Mouse (Mus musculus): ENCODE measurements around the gene Kirrel.

- TF ChIP-seq MYOG (IDR thresholded peaks at IDR 0.05; ENCODE audit: control insufficient read depth in 1 of 3, insufficient read depth in 1 of 3, insufficient read length in 2 of 3, low read depth in 2 of 3) (no peak), POLR2AphosphoS2 (IDR thresholded peaks at IDR 0.05; ENCODE audit: insufficient read length, low read depth) (no peak), SRF (IDR thresholded peaks at IDR 0.05; ENCODE audit: control insufficient read depth, insufficient read length, low read depth) (no peak), POLR2A (IDR thresholded peaks at IDR 0.05; ENCODE audit: insufficient read length, low read depth) (no peak), MAX (IDR thresholded peaks at IDR 0.05; ENCODE audit: low read depth) (no peak), REST (IDR thresholded peaks at IDR 0.05; ENCODE audit: insufficient read depth, insufficient read length) (no peak)
These were observed 77.3 kb downstream of the Kirrel start for GRCm38 (mm10) chr3:87097205-87097604.

Measured in myocyte (in vitro differentiated cells).